25 mouse cellular contexts compared by ENCODE assay signal in the genomic region with DNA sequence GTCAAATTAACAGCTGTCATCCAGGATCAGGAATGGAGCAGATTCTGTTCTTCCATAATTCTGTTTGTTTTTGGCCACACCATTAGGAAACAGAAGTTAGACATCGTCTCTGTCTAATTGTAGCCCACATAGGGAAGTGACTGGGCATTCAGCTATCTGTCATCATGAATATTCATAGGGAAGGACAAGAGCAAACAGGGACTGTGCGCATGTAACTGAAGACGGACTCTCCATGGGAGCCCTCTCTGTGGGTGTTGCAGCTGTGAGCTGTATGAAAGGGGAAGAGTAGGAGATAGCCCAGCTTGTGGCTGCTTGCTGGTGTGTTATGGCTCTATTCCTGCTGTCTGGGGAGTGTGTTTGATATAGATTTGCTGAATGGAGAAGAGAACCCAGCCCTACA.
A peak's percentile ranks its signal among the peaks of the same experiment; 100 is the strongest.
DNase-seq lines count a peak whose midpoint lies in the region; ATAC-seq and TF ChIP-seq lines count a peak whose summit lies in the region.
"Had no signal": no experiment of that assay in that cellular context is flagged by ENCODE, and none has a peak within 500 bp of the region (broad histone marks: within the 10 kb centered on the region; RNA-seq: fewer than 3 reads in every experiment).

No protein-coding gene starts in this region.

- no peak overlapping the region for H3K4me3 ChIP-seq in hindbrain, embryonic 14.5 days (replicated peaks; ENCODE audit: low read length)
- H3K4me3 ChIP-seq in hindbrain, embryonic 11.5 days (ENCODE audit: low read depth, low read length): no peak overlapping the region
- H3K4me3 ChIP-seq in MEL (ENCODE audit: control insufficient read depth in 1 of 2, insufficient read depth in 1 of 2, low read depth in 2 of 2, low read length in 2 of 2): no peak overlapping the region
- no peak overlapping the region for H3K4me3 ChIP-seq in neural tube, embryonic 15.5 days (replicated peaks)
- H3K4me3 ChIP-seq: embryonic facial prominence, embryonic 12.5 days; embryonic facial prominence, embryonic 15.5 days; hindbrain, embryonic 13.5 days had no signal

- no peak overlapping the region for H3K27ac ChIP-seq in hindbrain, embryonic 14.5 days
- H3K27ac ChIP-seq in hindbrain, embryonic 11.5 days (ENCODE audit: low read depth, low read length): no peak overlapping the region
- no peak overlapping the region for H3K27ac ChIP-seq in MEL (ENCODE audit: control insufficient read depth, low read depth, low read length)
- H3K27ac ChIP-seq in neural tube, embryonic 15.5 days (replicated peaks): no peak overlapping the region
- H3K27ac ChIP-seq: embryonic facial prominence, embryonic 12.5 days; embryonic facial prominence, embryonic 15.5 days; hindbrain, embryonic 13.5 days; hindbrain, postnatal 0 days had no signal

- TF ChIP-seq CTCF in MEL (IDR thresholded peaks at IDR 0.05 in 2 of 3, conservative IDR thresholded peaks at IDR 0.05 in 1 of 3; ENCODE audit: control insufficient read depth in 1 of 3, insufficient read depth in 1 of 3, low read depth in 2 of 3, low read length in 3 of 3, poor library complexity in 1 of 3, severe bottlenecking in 1 of 3): no peak

- 0 out of 2 replicates have a peak, but pooled peaks have one; percentile 24 for ATAC-seq in hindbrain, embryonic 14.5 days (ENCODE audit: low FRiP score)
- ATAC-seq in hindbrain, embryonic 11.5 days (ENCODE audit: low FRiP score): no peak
- peak; percentile 47; the same call in 1 of the 2 replicates for ATAC-seq in common myeloid progenitor, adult 5-6 weeks (replicated peaks; ENCODE audit: low read depth, poor library complexity, severe bottlenecking)
- ATAC-seq in neural tube, embryonic 15.5 days (ENCODE audit: low FRiP score): no peak
- ATAC-seq: activated CD4-positive, CD25-positive, alpha-beta regulatory T cell, adult 4 months; forebrain, embryonic 14.5 days; forebrain, postnatal 0 days; hindbrain, postnatal 0 days; inflammation-experienced regulatory T-cells, adult 6 months; intestine, embryonic 16.5 days had no signal

- WGBS in hindbrain, embryonic 14.5 days: 35% methylated on average over 3 of the region's 3 CpGs
- WGBS in hindbrain, embryonic 11.5 days: 63% methylated on average over 3 of the region's 3 CpGs
- WGBS in neural tube, embryonic 15.5 days: 52% methylated on average over 3 of the region's 3 CpGs

- DNase-seq in hindbrain, embryonic 14.5 days (ENCODE audit: low spot score): no peak
- no peak for DNase-seq in hindbrain, embryonic 11.5 days (ENCODE audit: low spot score)
- DNase-seq in MEL (ENCODE audit: low read depth, low spot score): peak; percentile 22
- no peak for DNase-seq in thymus, adult 18-20 months
- DNase-seq: adrenal gland, adult 8-10 months; adrenal gland, postnatal 25 days; B cell, adult 2 months; cerebellum, adult 18-20 months; cerebellum, adult 9-10 months; cerebellum, postnatal 14 days; forebrain, postnatal 0 days; gastrocnemius, postnatal 10 days; gastrocnemius, postnatal 36 days; heart, adult 11 months had no signal

- TF ChIP-seq POLR2A in MEL (IDR thresholded peaks at IDR 0.05; ENCODE audit: control insufficient read depth in 1 of 2, insufficient read depth in 1 of 2, low read depth in 1 of 2, low read length in 2 of 2, poor library complexity in 1 of 2): no peak

- H3K36me3 ChIP-seq in hindbrain, embryonic 14.5 days (replicated peaks; ENCODE audit: control insufficient read depth, insufficient read depth): no peaks in the 10 kb centered on the region
- H3K36me3 ChIP-seq in hindbrain, embryonic 11.5 days (ENCODE audit: control insufficient read depth, insufficient read depth, low read length): no peaks in the 10 kb centered on the region
- no peaks in the 10 kb centered on the region for H3K36me3 ChIP-seq in MEL (ENCODE audit: control insufficient read depth in 1 of 2, insufficient read depth in 2 of 2, low read length in 2 of 2)
- no peaks in the 10 kb centered on the region for H3K36me3 ChIP-seq in neural tube, embryonic 15.5 days
- H3K36me3 ChIP-seq: embryonic facial prominence, embryonic 12.5 days; embryonic facial prominence, embryonic 15.5 days; hindbrain, embryonic 13.5 days had no signal

- no peaks in the 10 kb centered on the region for H3K9me3 ChIP-seq in hindbrain, embryonic 14.5 days (ENCODE audit: control insufficient read depth, low read length)
- H3K9me3 ChIP-seq in hindbrain, embryonic 11.5 days (ENCODE audit: control insufficient read depth, low read length): no peaks in the 10 kb centered on the region
- no peaks in the 10 kb centered on the region for H3K9me3 ChIP-seq in MEL (replicated peaks; ENCODE audit: insufficient read depth, low read length)
- H3K9me3 ChIP-seq in neural tube, embryonic 15.5 days (replicated peaks): no peaks in the 10 kb centered on the region
- H3K9me3 ChIP-seq: embryonic facial prominence, embryonic 12.5 days; embryonic facial prominence, embryonic 15.5 days; hindbrain, embryonic 13.5 days had no signal

- no peaks in the 10 kb centered on the region for H3K27me3 ChIP-seq in hindbrain, embryonic 14.5 days (ENCODE audit: control insufficient read depth, insufficient read depth, low read length)
- no peaks in the 10 kb centered on the region for H3K27me3 ChIP-seq in hindbrain, embryonic 11.5 days (ENCODE audit: control insufficient read depth, insufficient read depth, low read length)
- H3K27me3 ChIP-seq in MEL (ENCODE audit: control insufficient read depth in 1 of 2, insufficient read depth in 2 of 2, low read length in 2 of 2): no peaks in the 10 kb centered on the region
- peaks cover 5% of the 10 kb centered on the region; the same call in 1 of the 2 replicates for H3K27me3 ChIP-seq in neural tube, embryonic 15.5 days (replicated peaks)
- H3K27me3 ChIP-seq: embryonic facial prominence, embryonic 12.5 days; embryonic facial prominence, embryonic 15.5 days had no signal

- TF ChIP-seq EP300 in MEL (IDR thresholded peaks at IDR 0.05; ENCODE audit: low read depth in 1 of 2, low read length in 2 of 2): no peak

- no peak overlapping the region for H3K4me2 ChIP-seq in hindbrain, embryonic 14.5 days (replicated peaks)
- H3K4me2 ChIP-seq in hindbrain, embryonic 11.5 days (replicated peaks; ENCODE audit: low read depth, low read length): no peak overlapping the region
- H3K4me2 ChIP-seq in neural tube, embryonic 15.5 days: no peak overlapping the region
- H3K4me2 ChIP-seq: embryonic facial prominence, embryonic 12.5 days; embryonic facial prominence, embryonic 15.5 days; heart, embryonic 11.5 days; hindbrain, embryonic 13.5 days had no signal

- no peaks in the 10 kb centered on the region for H3K79me2 ChIP-seq in MEL (ENCODE audit: control insufficient read depth, insufficient read depth, low read length, poor library complexity)

- TF ChIP-seq RAD21 in MEL (IDR thresholded peaks at IDR 0.05; ENCODE audit: low read depth, low read length): no peak

- no peaks in the 10 kb centered on the region for H3K4me1 ChIP-seq in hindbrain, embryonic 14.5 days (replicated peaks; ENCODE audit: control insufficient read depth, insufficient read depth, low read length)
- H3K4me1 ChIP-seq in hindbrain, embryonic 11.5 days (replicated peaks; ENCODE audit: control insufficient read depth, insufficient read depth, low read length): no peaks in the 10 kb centered on the region
- H3K4me1 ChIP-seq in MEL (ENCODE audit: control insufficient read depth in 1 of 2, insufficient read depth in 2 of 2, low read length in 2 of 2): no peaks in the 10 kb centered on the region
- peaks cover 17% of the 10 kb centered on the region for H3K4me1 ChIP-seq in neural tube, embryonic 15.5 days

- H3K9ac ChIP-seq in hindbrain, embryonic 14.5 days: no peak overlapping the region
- H3K9ac ChIP-seq in hindbrain, embryonic 11.5 days (ENCODE audit: low read depth, low read length): no peak overlapping the region
- no peak overlapping the region for H3K9ac ChIP-seq in MEL (ENCODE audit: control insufficient read depth, low read depth, low read length, poor library complexity, severe bottlenecking)
- H3K9ac ChIP-seq in neural tube, embryonic 15.5 days (replicated peaks): no peak overlapping the region
- H3K9ac ChIP-seq: embryonic facial prominence, embryonic 12.5 days; embryonic facial prominence, embryonic 15.5 days; forebrain, postnatal 0 days; hindbrain, embryonic 13.5 days had no signal

TF ChIP-seq in MEL, 35 proteins besides CTCF, POLR2A, EP300 and RAD21:
- no peak for TF ChIP-seq GATA1 (IDR thresholded peaks at IDR 0.05; ENCODE audit: low read depth, low read length)
- no peak for TF ChIP-seq HCFC1 (IDR thresholded peaks at IDR 0.05; ENCODE audit: low read depth, low read length)
- TF ChIP-seq USF1 (IDR thresholded peaks at IDR 0.05; ENCODE audit: low read depth, low read length): no peak
- no peak for TF ChIP-seq JUND (IDR thresholded peaks at IDR 0.05; ENCODE audit: low read depth, low read length)
- TF ChIP-seq TCF12 (IDR thresholded peaks at IDR 0.05; ENCODE audit: low read depth, low read length): no peak
- no peak for TF ChIP-seq ETS1 (IDR thresholded peaks at IDR 0.05; ENCODE audit: low read depth, low read length)
- no peak for TF ChIP-seq CHD1 (IDR thresholded peaks at IDR 0.05; ENCODE audit: low read depth, low read length)
- TF ChIP-seq POLR2AphosphoS2 (IDR thresholded peaks at IDR 0.05; ENCODE audit: low read length): no peak
- no peak for TF ChIP-seq MXI1 (IDR thresholded peaks at IDR 0.05; ENCODE audit: low read depth, low read length)
- no peak for TF ChIP-seq CHD2 (IDR thresholded peaks at IDR 0.05; ENCODE audit: low read length)
- no peak for TF ChIP-seq E2F4 (IDR thresholded peaks at IDR 0.05; ENCODE audit: borderline replicate concordance, low read depth, low read length)
- no peak for TF ChIP-seq ZKSCAN1 (IDR thresholded peaks at IDR 0.05; ENCODE audit: low read depth, low read length)
- TF ChIP-seq MAX (IDR thresholded peaks at IDR 0.05; ENCODE audit: low read length): no peak
TF ChIP-seq in MEL: peak in this region for 0.

Comparison
In these comparisons a context has a peak if more than half of its experiments do, and no peak if none do; other contexts are left out.
1. ATAC-seq: peak in hindbrain, embryonic 14.5 days (single experiment) and common myeloid progenitor, adult 5-6 weeks (single experiment); none in hindbrain, embryonic 11.5 days (single experiment) and neural tube, embryonic 15.5 days (single experiment).